Mouse (Mus musculus) spleen, adult 18-20 months (tissue): ENCODE measurements around the gene Hoxa3.

ENCODE experiments used
- DNase-seq, 2 experiments: peaks; one replicate each; pipeline ENCODE4 v3.0.0; 2022; ENCODE audit warnings: mixed read lengths in 2 of 2

The Hoxa3 gene

GRCm38 (mm10) chr6:52218643-52219215 is 5.6 kb upstream of the Hoxa3 start:
- DNase-seq: no peak

GRCm38 (mm10) chr6:52217895-52218642 is 4.9 kb upstream of the Hoxa3 start:
- DNase-seq: no peak

- DNase-seq: no peak
Measured at GRCm38 (mm10) chr6:52217459-52217768, 4.3 kb upstream of the Hoxa3 start.

- DNase-seq: no peak
Measured at GRCm38 (mm10) chr6:52216691-52217458, 3.7 kb upstream of the Hoxa3 start.

GRCm38 (mm10) chr6:52215771-52216535 is 2.8 kb upstream of the Hoxa3 start:
- no peak for DNase-seq

- DNase-seq: no peak
Measured at GRCm38 (mm10) chr6:52215070-52215469, 1.9 kb upstream of the Hoxa3 start.

- DNase-seq: no peak
Measured at GRCm38 (mm10) chr6:52214271-52214670, 1.1 kb upstream of the Hoxa3 start.

- DNase-seq: no peak
Measured at GRCm38 (mm10) chr6:52212556-52213118, 499 bp downstream of the Hoxa3 start.

- DNase-seq: peak in 1 of 2 experiments; percentile 24
Measured at GRCm38 (mm10) chr6:52211961-52212360, 1.2 kb downstream of the Hoxa3 start.

- DNase-seq: peak; percentile 55 to 74
Measured at GRCm38 (mm10) chr6:52211170-52211935, 1.8 kb downstream of the Hoxa3 start.

- DNase-seq: no peak
Measured at GRCm38 (mm10) chr6:52209685-52210046, 3.5 kb downstream of the Hoxa3 start.

GRCm38 (mm10) chr6:52208868-52209684 is 4.1 kb downstream of the Hoxa3 start:
- no peak for DNase-seq

GRCm38 (mm10) chr6:52208072-52208867 is 4.9 kb downstream of the Hoxa3 start, which contains the start of gene Hoxa6:
Gene Hoxa6, minus strand, starts transcription at chr6:52208722.
- no peak for DNase-seq

GRCm38 (mm10) chr6:52207684-52207976 is 5.5 kb downstream of the Hoxa3 start:
- DNase-seq: no peak

GRCm38 (mm10) chr6:52206882-52207683 is 6.1 kb downstream of the Hoxa3 start:
- DNase-seq: no peak

- no peak for DNase-seq
Measured at GRCm38 (mm10) chr6:52205638-52206621, 7.2 kb downstream of the Hoxa3 start.

- no peak for DNase-seq
Measured at GRCm38 (mm10) chr6:52205221-52205620, 7.9 kb downstream of the Hoxa3 start.

GRCm38 (mm10) chr6:52204050-52204752 is 8.9 kb downstream of the Hoxa3 start, which contains the start of gene Hoxa5:
Gene Hoxa5, minus strand, starts transcription at chr6:52204587.
- no peak for DNase-seq
